In genomic region chr15:62787753-62788152, GRCm38 (mm10) we compare ENCODE assay signal across 17 mouse cellular contexts.
"Had no signal": no experiment of that assay in that cellular context is flagged by ENCODE, and none has a peak within 500 bp of the region (broad histone marks: within the 10 kb centered on the region; RNA-seq: fewer than 3 reads in every experiment).

No protein-coding gene starts in this region.

- DNase-seq: left cerebral cortex, postnatal 4 days; liver; liver, embryonic 13.5 days; liver, postnatal 0 days; lung, adult 18-20 months; lung, adult 2 months; lung, embryonic 14.5 days; lung, postnatal 10 days; lung, postnatal 14 days; lung, postnatal 36 days; lung, postnatal 4 days; midbrain, embryonic 14.5 days had no signal

- ATAC-seq: liver, embryonic 12.5 days; liver, postnatal 0 days; lung, postnatal 0 days; midbrain, embryonic 13.5 days; midbrain, embryonic 15.5 days; midbrain, embryonic 16.5 days had no signal
